In genomic region chr8:106978755-106979251, GRCm38 (mm10) we compare ENCODE assay signal across 9 mouse cellular contexts. TPM values are rescaled to one million over a fixed set of nuclear protein-coding genes. Genes with fewer than 3 reads are reported as not detected.
A peak's percentile ranks its signal among the peaks of the same experiment; 100 is the strongest.
DNase-seq lines count a peak whose midpoint lies in the region; ATAC-seq and TF ChIP-seq lines count a peak whose summit lies in the region.
"Had no signal": no experiment of that assay in that cellular context is flagged by ENCODE, and none has a peak within 500 bp of the region (broad histone marks: within the 10 kb centered on the region; RNA-seq: fewer than 3 reads in every experiment).

No protein-coding gene starts in this region.

- H3K9me3 ChIP-seq in kidney, embryonic 15.5 days (replicated peaks): no peaks in the 10 kb centered on the region
- no peaks in the 10 kb centered on the region for H3K9me3 ChIP-seq in forebrain, embryonic 12.5 days
- H3K9me3 ChIP-seq in lung, embryonic 16.5 days (ENCODE audit: control insufficient read depth, low read length): no peaks in the 10 kb centered on the region
- no peaks in the 10 kb centered on the region for H3K9me3 ChIP-seq in intestine, embryonic 15.5 days

- WGBS in kidney, embryonic 15.5 days: 60% methylated on average over 2 of the region's 2 CpGs
- whole genome bisulfite sequencing in forebrain, embryonic 12.5 days: 19% methylated on average over 2 of the region's 2 CpGs
- 15% methylated on average over 2 of the region's 2 CpGs for WGBS in lung, embryonic 16.5 days
- WGBS in intestine, embryonic 15.5 days: 38% methylated on average over 2 of the region's 2 CpGs

- peak; percentile 42 for DNase-seq in kidney, adult 11 months
- peak; percentile 61 for DNase-seq in Patski (ENCODE audit: low read depth, low spot score)
- no peak for DNase-seq in T-cell, adult 2 months (ENCODE audit: low spot score)

- H3K27ac ChIP-seq in kidney, embryonic 15.5 days: no peak overlapping the region
- no peak overlapping the region; the same call in 1 of the 2 replicates for H3K27ac ChIP-seq in forebrain, embryonic 12.5 days
- no peak overlapping the region for H3K27ac ChIP-seq in lung, embryonic 16.5 days (ENCODE audit: low read length)
- no peak overlapping the region for H3K27ac ChIP-seq in intestine, embryonic 15.5 days
- H3K27ac ChIP-seq: macrophage had no signal

- no peak overlapping the region for H3K4me2 ChIP-seq in kidney, embryonic 15.5 days
- H3K4me2 ChIP-seq in forebrain, embryonic 12.5 days: no peak overlapping the region
- H3K4me2 ChIP-seq in lung, embryonic 16.5 days (ENCODE audit: low read depth, low read length): no peak overlapping the region
- H3K4me2 ChIP-seq in intestine, embryonic 15.5 days (replicated peaks): no peak overlapping the region

- H3K27me3 ChIP-seq in kidney, embryonic 15.5 days: no peaks in the 10 kb centered on the region
- H3K27me3 ChIP-seq in Patski: no peaks in the 10 kb centered on the region
- H3K27me3 ChIP-seq in forebrain, embryonic 12.5 days: peaks cover 28% of the 10 kb centered on the region
- no peaks in the 10 kb centered on the region for H3K27me3 ChIP-seq in lung, embryonic 16.5 days (ENCODE audit: control insufficient read depth, insufficient read depth, low read depth, low read length)
- H3K27me3 ChIP-seq in intestine, embryonic 15.5 days (replicated peaks): no peaks in the 10 kb centered on the region

- H3K9ac ChIP-seq in kidney, embryonic 15.5 days: no peak overlapping the region
- no peak overlapping the region for H3K9ac ChIP-seq in forebrain, embryonic 12.5 days
- H3K9ac ChIP-seq in lung, embryonic 16.5 days (ENCODE audit: low read length): no peak overlapping the region
- no peak overlapping the region for H3K9ac ChIP-seq in intestine, embryonic 15.5 days

- CTCF ChIA-PET in Patski (lab: Charles Lee): interaction anchor here (1.1 to 1.9 kb wide), 4 partner anchors 9 to 48 kb away, joined by 3 to 7 read pairs (median 4); no protein-coding TSS in a partner anchor

- ATAC-seq in kidney, embryonic 15.5 days (replicated peaks; ENCODE audit: low FRiP score): no peak
- ATAC-seq in Patski: peak; percentile 47
- ATAC-seq in forebrain, embryonic 12.5 days (ENCODE audit: low FRiP score): peak; percentile 69
- ATAC-seq in lung, embryonic 16.5 days (ENCODE audit: low read depth): peak; percentile 81
- ATAC-seq in megakaryocyte-erythroid progenitor cell, adult 5-6 weeks (replicated peaks; ENCODE audit: low FRiP score, low TSS enrichment, poor library complexity, severe bottlenecking): no peak
- no peak for ATAC-seq in intestine, embryonic 15.5 days

- TF ChIP-seq CTCF in Patski (IDR thresholded peaks at IDR 0.05): no peak

- no peaks in the 10 kb centered on the region; the same call in 1 of the 2 replicates for H3K4me1 ChIP-seq in kidney, embryonic 15.5 days
- peaks cover 12% of the 10 kb centered on the region; the same call in 1 of the 2 replicates for H3K4me1 ChIP-seq in forebrain, embryonic 12.5 days
- peaks cover 16% of the 10 kb centered on the region for H3K4me1 ChIP-seq in lung, embryonic 16.5 days (replicated peaks; ENCODE audit: control insufficient read depth, insufficient read depth, low read length)
- H3K4me1 ChIP-seq in intestine, embryonic 15.5 days (replicated peaks): no peaks in the 10 kb centered on the region

- no peak overlapping the region for H3K4me3 ChIP-seq in kidney, embryonic 15.5 days (replicated peaks)
- no peak overlapping the region for H3K4me3 ChIP-seq in forebrain, embryonic 12.5 days (replicated peaks)
- no peak overlapping the region for H3K4me3 ChIP-seq in lung, embryonic 16.5 days (ENCODE audit: low read length)
- no peak overlapping the region for H3K4me3 ChIP-seq in intestine, embryonic 15.5 days (replicated peaks)

- POLR2A ChIA-PET in Patski (lab: Charles Lee): interaction anchor here (1.1 kb wide), 2 partner anchors 8 to 45 kb away, joined by 3 read pairs; no protein-coding TSS in a partner anchor

- in situ Hi-C loops in Patski (cut with MboI; ENCODE audit: low pct_unique_long_range_greater_than_20kb): loop anchor here (25.0 kb wide), 1 partner anchor 567 kb away; the partner anchor contains the start of gene Zfp90

- peaks cover 18% of the 10 kb centered on the region for H3K36me3 ChIP-seq in kidney, embryonic 15.5 days
- H3K36me3 ChIP-seq in forebrain, embryonic 12.5 days (replicated peaks): no peaks in the 10 kb centered on the region
- 0 out of 2 replicates have a peak, but pooled peaks cover 6% of the 10 kb centered on the region for H3K36me3 ChIP-seq in lung, embryonic 16.5 days (ENCODE audit: control insufficient read depth, insufficient read depth, low read length)
- no peaks in the 10 kb centered on the region for H3K36me3 ChIP-seq in intestine, embryonic 15.5 days

RNA-seq across cellular contexts. Expression of gene Sntb2, which starts 43.3 kb away (rescaled TPM):
- polyA plus RNA-seq in kidney, embryonic 15.5 days (2015; fragmentation: Nextera tagmentation; extraction: Ambion mirVana): 15.6 and 16.4 TPM in 2 replicates
- 33.4 TPM for polyA plus RNA-seq in Patski (2021)
- 6.9 and 8.9 TPM in 2 replicates for polyA plus RNA-seq in forebrain, embryonic 12.5 days (2016; fragmentation: Nextera tagmentation; extraction: Ambion mirVana)
- polyA plus RNA-seq in lung, embryonic 16.5 days (2015; fragmentation: Nextera tagmentation; extraction: Ambion mirVana): 15.0 and 15.7 TPM in 2 replicates
- 0.26 and 0.49 TPM in 2 replicates for total RNA-seq in megakaryocyte-erythroid progenitor cell, adult 5-6 weeks (2014; fragmentation: Nextera tagmentation)
- total RNA-seq in megakaryocyte-erythroid progenitor cell, adult 5-6 weeks (2017): 0.34 and 0.52 TPM in 2 replicates
- 11.3 and 11.4 TPM in 2 replicates for polyA plus RNA-seq in intestine, embryonic 15.5 days (2015; fragmentation: Nextera tagmentation; extraction: Ambion mirVana)

RNA-seq across cellular contexts. Expression of gene Vps4a, which starts 52.2 kb away (rescaled TPM):
- polyA plus RNA-seq in kidney, embryonic 15.5 days (2015; fragmentation: Nextera tagmentation; extraction: Ambion mirVana): 65.9 and 70.0 TPM in 2 replicates
- 57.2 TPM for polyA plus RNA-seq in Patski (2021)
- 96.7 and 96.9 TPM in 2 replicates for polyA plus RNA-seq in forebrain, embryonic 12.5 days (2016; fragmentation: Nextera tagmentation; extraction: Ambion mirVana)
- polyA plus RNA-seq in lung, embryonic 16.5 days (2015; fragmentation: Nextera tagmentation; extraction: Ambion mirVana): 65.3 and 68.9 TPM in 2 replicates
- 36.0 and 36.8 TPM in 2 replicates for total RNA-seq in megakaryocyte-erythroid progenitor cell, adult 5-6 weeks (2014; fragmentation: Nextera tagmentation)
- total RNA-seq in megakaryocyte-erythroid progenitor cell, adult 5-6 weeks (2017): 25.0 and 42.5 TPM in 2 replicates
- 59.5 and 63.3 TPM in 2 replicates for polyA plus RNA-seq in intestine, embryonic 15.5 days (2015; fragmentation: Nextera tagmentation; extraction: Ambion mirVana)

Comparison
In these comparisons a context has a peak if more than half of its experiments do, and no peak if none do; other contexts are left out.
1. ATAC-seq: peak in Patski (single experiment), forebrain, embryonic 12.5 days (single experiment) and lung, embryonic 16.5 days (single experiment); none in kidney, embryonic 15.5 days (single experiment), megakaryocyte-erythroid progenitor cell, adult 5-6 weeks (single experiment) and intestine, embryonic 15.5 days (single experiment).